Mouse (Mus musculus) forelimb bud, embryonic 11.5 days (tissue): ENCODE results near the gene Fcnb.

Experiments used
- DNase-seq: peaks from one replicate; pipeline ENCODE4 v3.0.0-alpha.2; 2012; ENCODE audit warnings: low read depth, low spot score

Fcnb gene

GRCm38 (mm10) chr2:28032469-28032868 lies 52.2 kb downstream of the Fcnb start:
- DNase-seq: no peak

- DNase-seq: no peak
Observed at GRCm38 (mm10) chr2:28031860-28032259, 52.8 kb downstream of the Fcnb start.
